Mouse (Mus musculus) forebrain, embryonic 11.5 days (tissue): ENCODE results near the gene Ndufb6. TPM values are rescaled to one million over a fixed set of nuclear protein-coding genes. Genes with fewer than 3 reads are reported as not detected.

ENCODE experiments used
- polyA plus RNA-seq: library from polyadenylated mRNA; unstranded; fragments of >200 nt; fragmentation: Nextera tagmentation; extraction: Ambion mirVana; gene quantifications from 2 replicates; pipeline ENCODE4 v1.2.1, GENCODE M21; 2014

The Ndufb6 gene
- polyA plus RNA-seq, 1 experiment from 2014 or later, result 279 TPM

Other genes starting within 250 kb of the Ndufb6 start
- gene Aco1, start 136.3 kb downstream of the Ndufb6 start, polyA plus RNA-seq, result 63.8 and 66.8 TPM in 2 replicates
- gene Ddx58, start 39.6 kb downstream of the Ndufb6 start, polyA plus RNA-seq, result 3.0 and 3.4 TPM in 2 replicates
- 28.8 and 30.1 TPM in 2 replicates for gene Smim27, start 9.8 kb downstream of the Ndufb6 start, polyA plus RNA-seq
- gene Topors, start 9.6 kb downstream of the Ndufb6 start, polyA plus RNA-seq, result 51.3 and 54.2 TPM in 2 replicates
- gene Tmem215, start 192.8 kb upstream of the Ndufb6 start, polyA plus RNA-seq, result 0.29 and 0.56 TPM in 2 replicates